Comparison of ENCODE assay signal across 8 mouse cellular contexts in genomic region chr5:147076026-147076798, GRCm38 (mm10). TPM values are rescaled to one million over a fixed set of nuclear protein-coding genes. Genes with fewer than 3 reads are reported as not detected.
DNase-seq lines count a peak whose midpoint lies in the region; ATAC-seq lines count a peak whose summit lies in the region.

Lnx2 (minus strand) TSS chr5:147076586.

- peak; percentile 98 for DNase-seq in adipocyte (ENCODE audit: low spot score)
- DNase-seq in embryo, embryonic 10 days (ENCODE audit: low spot score), result peak; percentile 99
- peak; percentile 96 for DNase-seq in gastrocnemius, postnatal 10 days
- DNase-seq in induced T-regulatory cell, adult 2 months (ENCODE audit: low read depth), result peak; percentile 99
- peak; percentile 94 to 99 for DNase-seq in left cerebral cortex, adult 9 months (ENCODE audit: low spot score in 2 of 2)
- peak; percentile 97 for DNase-seq in right cerebral cortex, postnatal 14 days
- peak; percentile 98 to 99 for DNase-seq in urinary bladder, postnatal 36 days (ENCODE audit: low spot score in 2 of 2)

- ATAC-seq in megakaryocyte progenitor cell, adult 5-6 weeks (replicated peaks; ENCODE audit: poor library complexity), result peak; percentile 85

RNA-seq across cellular contexts. Expression of gene Lnx2, which starts in this region (rescaled TPM):
- 1 to 10 TPM; 6.7 to 7.4 TPM for total RNA-seq in gastrocnemius, postnatal 10 days (2021)
- total RNA-seq in megakaryocyte progenitor cell, adult 5-6 weeks (2015), result 11.9 and 12.0 TPM in 2 replicates
- total RNA-seq in megakaryocyte progenitor cell, adult 5-6 weeks (2017), result 5.1 and 5.2 TPM in 2 replicates

Comparison
In these comparisons a context has a peak if more than half of its experiments do, and no peak if none do; other contexts are left out.
1. Peak in every context shown above with its lines: DNase-seq and ATAC-seq.